Comparison of ENCODE assay signal across 15 mouse cellular contexts in genomic region chr9:41809291-41809690, GRCm38 (mm10).
DNase-seq lines count a peak whose midpoint lies in the region; ATAC-seq lines count a peak whose summit lies in the region.
"Had no signal": no experiment of that assay in that cellular context is flagged by ENCODE, and none has a peak within 500 bp of the region (broad histone marks: within the 10 kb centered on the region; RNA-seq: fewer than 3 reads in every experiment).

No protein-coding gene starts in this region.

- H3K4me3 ChIP-seq in heart, embryonic 12.5 days = no peak overlapping the region
- H3K4me3 ChIP-seq in midbrain, embryonic 14.5 days (replicated peaks; ENCODE audit: low read depth, low read length) = no peak overlapping the region
- H3K4me3 ChIP-seq: heart, embryonic 13.5 days; liver, embryonic 12.5 days had no signal

- peak; percentile 97 for DNase-seq in heart, adult 11 months
- peak; percentile 13 for DNase-seq in lung, postnatal 36 days
- DNase-seq in lung, adult 18-20 months = no peak
- DNase-seq in fibroblast of lung, adult 2 months (ENCODE audit: low read depth) = peak; percentile 73
- peak; percentile 37 for DNase-seq in mesoderm, embryonic 11.5 days (ENCODE audit: low read depth, low spot score)
- no peak for DNase-seq in urinary bladder, postnatal 36 days (ENCODE audit: low spot score in 2 of 2)
- DNase-seq in midbrain, embryonic 14.5 days = no peak
- DNase-seq: cerebellum, postnatal 10 days; thymus, adult 2 months had no signal

- no peaks in the 10 kb centered on the region for H3K9me3 ChIP-seq in heart, embryonic 12.5 days (replicated peaks)
- H3K9me3 ChIP-seq in midbrain, embryonic 14.5 days (ENCODE audit: control insufficient read depth, low read length) = no peaks in the 10 kb centered on the region
- H3K9me3 ChIP-seq: heart, embryonic 13.5 days; liver, embryonic 12.5 days had no signal

- 77% methylated on average over 4 of the region's 4 CpGs for WGBS in heart, embryonic 12.5 days
- WGBS in midbrain, embryonic 14.5 days = 96% methylated on average over 4 of the region's 4 CpGs

- peaks cover 24% of the 10 kb centered on the region for H3K4me1 ChIP-seq in heart, embryonic 12.5 days (replicated peaks)
- peaks cover 20% of the 10 kb centered on the region for H3K4me1 ChIP-seq in midbrain, embryonic 14.5 days (ENCODE audit: control insufficient read depth, insufficient read depth, low read length)
- H3K4me1 ChIP-seq: liver, embryonic 12.5 days had no signal

- H3K27ac ChIP-seq in heart, embryonic 12.5 days (ENCODE audit: poor library complexity, severe bottlenecking) = no peak overlapping the region
- no peak overlapping the region for H3K27ac ChIP-seq in midbrain, embryonic 14.5 days (replicated peaks; ENCODE audit: low read depth, low read length)
- H3K27ac ChIP-seq: heart, embryonic 13.5 days; liver, embryonic 12.5 days had no signal

- no peaks in the 10 kb centered on the region for H3K36me3 ChIP-seq in heart, embryonic 12.5 days
- no peaks in the 10 kb centered on the region for H3K36me3 ChIP-seq in midbrain, embryonic 14.5 days (ENCODE audit: control insufficient read depth, insufficient read depth, low read length)
- H3K36me3 ChIP-seq: heart, embryonic 13.5 days; liver, embryonic 12.5 days had no signal

- no peaks in the 10 kb centered on the region for H3K27me3 ChIP-seq in heart, embryonic 12.5 days (replicated peaks)
- no peaks in the 10 kb centered on the region for H3K27me3 ChIP-seq in midbrain, embryonic 14.5 days (ENCODE audit: control insufficient read depth, insufficient read depth, low read length)
- H3K27me3 ChIP-seq: heart, embryonic 13.5 days; liver, embryonic 12.5 days had no signal

- H3K9ac ChIP-seq in heart, embryonic 12.5 days = no peak overlapping the region
- no peak overlapping the region for H3K9ac ChIP-seq in midbrain, embryonic 14.5 days (replicated peaks; ENCODE audit: low read length)
- H3K9ac ChIP-seq: heart, embryonic 13.5 days; liver, embryonic 12.5 days had no signal

- no peak overlapping the region for H3K4me2 ChIP-seq in heart, embryonic 12.5 days
- no peak overlapping the region for H3K4me2 ChIP-seq in midbrain, embryonic 14.5 days (ENCODE audit: low read length)
- H3K4me2 ChIP-seq: heart, embryonic 13.5 days; liver, embryonic 12.5 days had no signal

- ATAC-seq in heart, embryonic 12.5 days (ENCODE audit: insufficient number of reproducible peaks, low FRiP score) = no peak
- no peak for ATAC-seq in midbrain, embryonic 14.5 days (ENCODE audit: low FRiP score, low TSS enrichment)
- ATAC-seq: CD4-positive, CD25-positive, alpha-beta regulatory T cell, adult 4 months; forebrain, embryonic 14.5 days; inflammation-experienced regulatory T-cells, adult 6 months; liver, embryonic 12.5 days had no signal

Comparison
In these comparisons a context has a peak if more than half of its experiments do, and no peak if none do; other contexts are left out.
1. DNase-seq: peak in heart, adult 11 months (single experiment), lung, postnatal 36 days (single experiment), fibroblast of lung, adult 2 months (single experiment) and mesoderm, embryonic 11.5 days (single experiment); none in lung, adult 18-20 months (0 of 2), urinary bladder, postnatal 36 days (0 of 2) and midbrain, embryonic 14.5 days (single experiment).